Mouse (Mus musculus) forebrain, embryonic 11.5 days (tissue): Measurements from ENCODE around the gene Igf2bp1. TPM values are rescaled to one million over a fixed set of nuclear protein-coding genes. Genes with fewer than 3 reads are reported as not detected.

ENCODE experiments used
- ATAC-seq: fragments of 200-750 bp; cut with Nextera tagmentation; replicated peaks from 2 replicates; pipeline ENCODE4 v1.8.0; 2017; ENCODE audit warnings: moderate TSS enrichment; ENCODE audit not compliant: low FRiP score
- DNase-seq: peaks from one replicate; pipeline ENCODE4 v3.0.0-alpha.2; 2017; ENCODE audit warnings: low spot score
- H3K27ac ChIP-seq: fragments of 300-500 bp; sonication (generic); 2 replicates; pipeline ENCODE4 v1.5.1; 2014; ENCODE audit warnings: low read depth, low read length
- H3K27me3 ChIP-seq: fragments of 300-500 bp; sonication (generic); 2 replicates; pipeline ENCODE4 v1.6.1; 2014; ENCODE audit warnings: mild to moderate bottlenecking, low read length, mixed read lengths; ENCODE audit not compliant: control insufficient read depth, insufficient read depth
- H3K36me3 ChIP-seq: fragments of 300-500 bp; sonication (generic); 2 replicates; pipeline ENCODE4 v1.6.1; 2014; ENCODE audit warnings: mild to moderate bottlenecking, low read length, moderate library complexity, mixed read lengths; ENCODE audit not compliant: control insufficient read depth, insufficient read depth
- H3K4me1 ChIP-seq: fragments of 300-500 bp; sonication (generic); replicated peaks from 2 replicates; pipeline ENCODE4 v1.6.1; 2014; ENCODE audit warnings: low read length, mixed read lengths; ENCODE audit not compliant: control insufficient read depth, insufficient read depth
- H3K4me2 ChIP-seq: fragments of 300-500 bp; sonication (generic); 2 replicates; pipeline ENCODE4 v1.6.1; 2014; ENCODE audit warnings: low read depth, mild to moderate bottlenecking, low read length, moderate library complexity, mixed read lengths; ENCODE audit not compliant: severe bottlenecking
- H3K4me3 ChIP-seq: fragments of 300-500 bp; sonication (generic); 2 replicates; pipeline ENCODE4 v1.5.1; 2014; ENCODE audit warnings: low read depth, low read length
- H3K9ac ChIP-seq: fragments of 300-500 bp; sonication (generic); 2 replicates; pipeline ENCODE4 v1.6.1; 2014; ENCODE audit warnings: low read length
- H3K9me3 ChIP-seq: fragments of 300-500 bp; sonication (generic); 2 replicates; pipeline ENCODE4 v1.6.1; 2016; ENCODE audit warnings: low read length, mixed read lengths; ENCODE audit not compliant: control insufficient read depth
- WGBS: fragments of 180-500 bp; shearing (Covaris S2); extraction: QIAGEN DNeasy Blood & Tissue Kit; methylation state at CpG from one replicate; pipeline ENCODE4 v1.1.7; 2014; 5-methylcytosine and 5-hydroxymethylcytosine counted together
- polyA plus RNA-seq: library from polyadenylated mRNA; unstranded; fragments of >200 nt; fragmentation: Nextera tagmentation; extraction: Ambion mirVana; gene quantifications from 2 replicates; pipeline ENCODE4 v1.2.1, GENCODE M21; 2014

The Igf2bp1 gene
- polyA plus RNA-seq, 1 experiment from 2014 or later = 109 TPM

GRCm38 (mm10) chr11:96017941-96018351, 12.2 kb upstream of the Igf2bp1 start:
- no peaks in the 10 kb centered on the region for H3K36me3 ChIP-seq
- H3K9ac ChIP-seq = no peak overlapping the region
- no peak for ATAC-seq
- H3K27ac ChIP-seq = no peak overlapping the region
- H3K4me3 ChIP-seq = no peak overlapping the region
- DNase-seq = peak; percentile 56
- H3K27me3 ChIP-seq = no peaks in the 10 kb centered on the region
- 15% methylated on average over 9 of the region's 9 CpGs for WGBS
- H3K4me1 ChIP-seq = peaks cover 2% of the 10 kb centered on the region; the same call in 1 of the 2 replicates
- H3K9me3 ChIP-seq = no peaks in the 10 kb centered on the region
- no peak overlapping the region for H3K4me2 ChIP-seq

DNA sequence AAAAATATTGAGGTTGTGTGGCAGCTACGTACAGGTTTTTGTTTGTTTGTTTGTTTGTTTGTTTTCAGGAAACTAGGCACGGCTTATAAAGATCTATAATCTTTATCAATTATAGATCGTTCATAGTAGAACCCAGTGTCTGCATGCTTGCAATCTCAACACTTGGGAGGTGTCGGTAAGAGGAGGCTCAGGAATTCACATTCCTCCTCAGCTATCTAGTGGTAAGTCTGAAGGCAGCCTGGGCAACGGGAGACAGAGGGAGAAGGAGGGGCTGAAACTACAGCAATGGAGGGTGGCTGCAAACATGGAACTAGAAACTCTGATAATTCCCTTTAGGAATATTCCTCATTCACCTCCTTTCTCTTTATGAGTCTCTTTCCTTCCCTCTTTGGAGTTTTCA, 9.7 kb upstream of the Igf2bp1 start:
- Histone ChIP-seq H3K27ac (no peak overlapping the region), H3K4me1 (peaks cover 4% of the 10 kb centered on the region; the same call in 1 of the 2 replicates), H3K4me3 (no peak overlapping the region), H3K9me3 (no peaks in the 10 kb centered on the region), H3K4me2 (no peak overlapping the region), H3K36me3 (no peaks in the 10 kb centered on the region), H3K27me3 (no peaks in the 10 kb centered on the region), H3K9ac (no peak overlapping the region)
- ATAC-seq (no peak), DNase-seq (no peak)
- WGBS = 49% methylated on average over 5 of the region's 5 CpGs

- H3K4me3 ChIP-seq = no peak overlapping the region
- peaks cover 6% of the 10 kb centered on the region; the same call in 1 of the 2 replicates for H3K4me1 ChIP-seq
- no peaks in the 10 kb centered on the region for H3K36me3 ChIP-seq
- H3K9me3 ChIP-seq = no peaks in the 10 kb centered on the region
- peak; percentile 66 for DNase-seq
- H3K9ac ChIP-seq = 0 out of 2 replicates have a peak overlapping the region, but pooled peaks have one; percentile 33
- no peaks in the 10 kb centered on the region for H3K27me3 ChIP-seq
- peak overlapping the region; percentile 38; the same call in 1 of the 2 replicates for H3K4me2 ChIP-seq
- no peak for ATAC-seq
- H3K27ac ChIP-seq = no peak overlapping the region
- 3% methylated on average over 5 of the region's 8 CpGs for WGBS
These were observed 6.2 kb upstream of the Igf2bp1 start for GRCm38 (mm10) chr11:96011982-96012381.

DNA sequence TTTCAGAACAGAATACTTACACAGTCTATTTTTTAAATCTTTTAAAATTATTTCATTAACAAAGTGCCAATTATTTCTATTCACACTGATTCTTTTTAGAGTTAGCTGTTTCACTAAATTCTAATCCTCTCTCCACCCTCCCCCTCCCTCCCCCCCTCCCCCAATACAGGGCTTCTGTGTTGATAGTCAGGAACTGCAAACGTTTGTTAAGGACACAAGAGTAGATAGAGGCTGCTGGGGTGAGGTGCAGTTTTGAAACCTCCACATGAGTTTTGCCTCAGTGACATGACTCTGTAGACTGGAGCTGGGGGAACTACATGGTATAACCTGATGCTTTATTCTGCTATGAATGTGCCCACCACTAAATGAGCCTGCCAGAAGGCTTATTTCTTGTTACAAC, 3.1 kb upstream of the Igf2bp1 start:
- no peak overlapping the region for H3K4me2 ChIP-seq
- H3K4me1 ChIP-seq = peaks cover 6% of the 10 kb centered on the region; the same call in 1 of the 2 replicates
- no peaks in the 10 kb centered on the region for H3K36me3 ChIP-seq
- H3K27me3 ChIP-seq = no peaks in the 10 kb centered on the region
- DNase-seq (no peak), ATAC-seq (no peak)
- no peaks in the 10 kb centered on the region for H3K9me3 ChIP-seq
- no peak overlapping the region for H3K4me3 ChIP-seq
- WGBS = 0% methylated on average over 1 of the region's 1 CpGs
- H3K27ac ChIP-seq = no peak overlapping the region; the same call in 1 of the 2 replicates
- no peak overlapping the region for H3K9ac ChIP-seq

GRCm38 (mm10) chr11:96007516-96008235, 1.9 kb upstream of the Igf2bp1 start:
- Histone ChIP-seq H3K27me3 (no peaks in the 10 kb centered on the region), H3K4me1 (peaks cover 3% of the 10 kb centered on the region; the same call in 1 of the 2 replicates), H3K36me3 (no peaks in the 10 kb centered on the region), H3K27ac (peak overlapping the region; percentile 99), H3K9me3 (no peaks in the 10 kb centered on the region), H3K4me3 (peak overlapping the region; percentile 97), H3K4me2 (peak overlapping the region; percentile 94), H3K9ac (peak overlapping the region; percentile 99)
- under 1% methylated on average over 33 of the region's 33 CpGs for WGBS
- ATAC-seq (no peak), DNase-seq (peak; percentile 79)

- no peaks in the 10 kb centered on the region for H3K36me3 ChIP-seq
- peak overlapping the region; percentile 99 for H3K27ac ChIP-seq
- ATAC-seq = peak; percentile 87
- WGBS = under 1% methylated on average over 60 of the region's 67 CpGs
- DNase-seq = peak; percentile 93
- no peaks in the 10 kb centered on the region for H3K27me3 ChIP-seq
- H3K4me2 ChIP-seq = peak overlapping the region; percentile 94
- no peaks in the 10 kb centered on the region for H3K9me3 ChIP-seq
- peak overlapping the region; percentile 97 for H3K4me3 ChIP-seq
- H3K9ac ChIP-seq = peak overlapping the region; percentile 99
- H3K4me1 ChIP-seq = peaks cover 5% of the 10 kb centered on the region; the same call in 1 of the 2 replicates
These were observed 1.2 kb upstream of the Igf2bp1 start for GRCm38 (mm10) chr11:96006852-96007515.

DNA sequence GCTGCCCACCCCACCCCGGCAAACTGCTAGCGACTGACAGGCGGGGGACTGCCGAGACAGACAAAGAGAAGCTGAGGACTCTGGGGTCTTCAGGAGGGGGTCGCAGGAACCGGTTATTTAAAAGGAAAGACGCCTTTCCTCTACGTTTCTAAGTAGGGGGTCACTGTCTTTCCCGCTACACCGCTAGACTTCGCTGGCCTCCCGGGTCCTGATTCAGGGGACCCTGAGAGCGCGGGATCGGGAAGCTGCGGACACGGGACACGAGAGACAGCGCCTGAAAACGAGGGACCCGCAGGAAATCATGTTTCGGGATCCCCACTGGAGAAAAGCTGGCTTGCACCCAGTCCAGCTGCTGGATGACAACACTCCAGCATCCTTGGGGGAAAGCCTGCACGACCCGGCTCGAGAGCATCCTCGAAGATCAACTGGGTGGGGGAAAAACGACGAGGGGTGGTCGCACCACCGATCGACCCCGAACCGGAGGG, 669 bp upstream of the Igf2bp1 start:
- no peaks in the 10 kb centered on the region for H3K27me3 ChIP-seq
- WGBS = under 1% methylated on average over 33 of the region's 33 CpGs
- H3K9ac ChIP-seq = peak overlapping the region; percentile 99
- H3K9me3 ChIP-seq = no peaks in the 10 kb centered on the region
- H3K4me2 ChIP-seq = peak overlapping the region; percentile 94
- ATAC-seq (peak; percentile 54), DNase-seq (no peak)
- H3K27ac ChIP-seq = peak overlapping the region; percentile 99
- peaks cover 7% of the 10 kb centered on the region; the same call in 1 of the 2 replicates for H3K4me1 ChIP-seq
- H3K36me3 ChIP-seq = no peaks in the 10 kb centered on the region
- H3K4me3 ChIP-seq = peak overlapping the region; percentile 97

- WGBS = 1% methylated on average over 56 of the region's 57 CpGs
- 0 out of 2 replicates have a peak, but pooled peaks have one; percentile 6 for ATAC-seq
These were observed 842 bp downstream of the Igf2bp1 start for GRCm38 (mm10) chr11:96004793-96005402.

More at GRCm38 (mm10) chr11:96004793-96005402, 842 bp downstream of the Igf2bp1 start:
- H3K4me3 ChIP-seq = peak overlapping the region; percentile 97
- peak overlapping the region; percentile 99 for H3K27ac ChIP-seq
- no peaks in the 10 kb centered on the region for H3K27me3 ChIP-seq
- DNase-seq = peak; percentile 84
- no peaks in the 10 kb centered on the region for H3K36me3 ChIP-seq
- peak overlapping the region; percentile 99 for H3K9ac ChIP-seq
- H3K4me1 ChIP-seq = peaks cover 7% of the 10 kb centered on the region; the same call in 1 of the 2 replicates
- H3K4me2 ChIP-seq = peak overlapping the region; percentile 94
- H3K9me3 ChIP-seq = no peaks in the 10 kb centered on the region
